Mouse (Mus musculus) heart, postnatal 14 days (tissue): ENCODE results near the gene Ndufs5. TPM values are rescaled to one million over a fixed set of nuclear protein-coding genes. Genes with fewer than 3 reads are reported as not detected.

Source experiments
- DNase-seq, 2 experiments: peaks; one replicate each; pipeline ENCODE4 v3.0.0; 2021 to 2022
- intact Hi-C: fragments of 180-260 bp; cut with DNase I; formaldehyde crosslinking; loops from one replicate; pipeline ENCODE4 v1.15.1; 2025
- long read RNA-seq, 2 experiments: library from polyadenylated mRNA; stranded (forward); transcript quantifications; one replicate each; pipeline ENCODE4 v2.0.0; 2021
- total RNA-seq, 2 experiments: library from RNA; stranded (reverse); gene quantifications; 2 replicates each; pipeline ENCODE4 v1.2.3; 2021

Ndufs5 gene
- total RNA-seq, result 100 to 1,000 TPM; 370 to 409 TPM
- long read RNA-seq, experiment 1, transcript Ndufs5-201 (3 exons, 525 nt), result major isoform, 96 of 108 reads
- long read RNA-seq, experiment 1, partial matches to known transcripts, result 0 of 108 reads
- long read RNA-seq, experiment 1, other reads (novel, unspliced or antisense), result 5 of 108 reads
- long read RNA-seq, experiment 2, transcript Ndufs5-201 (3 exons, 525 nt), result major isoform, 98 of 109 reads
- long read RNA-seq, experiment 2, partial matches to known transcripts, result 0 of 109 reads
- long read RNA-seq, experiment 2, other reads (novel, unspliced or antisense), result 5 of 109 reads

DNA sequence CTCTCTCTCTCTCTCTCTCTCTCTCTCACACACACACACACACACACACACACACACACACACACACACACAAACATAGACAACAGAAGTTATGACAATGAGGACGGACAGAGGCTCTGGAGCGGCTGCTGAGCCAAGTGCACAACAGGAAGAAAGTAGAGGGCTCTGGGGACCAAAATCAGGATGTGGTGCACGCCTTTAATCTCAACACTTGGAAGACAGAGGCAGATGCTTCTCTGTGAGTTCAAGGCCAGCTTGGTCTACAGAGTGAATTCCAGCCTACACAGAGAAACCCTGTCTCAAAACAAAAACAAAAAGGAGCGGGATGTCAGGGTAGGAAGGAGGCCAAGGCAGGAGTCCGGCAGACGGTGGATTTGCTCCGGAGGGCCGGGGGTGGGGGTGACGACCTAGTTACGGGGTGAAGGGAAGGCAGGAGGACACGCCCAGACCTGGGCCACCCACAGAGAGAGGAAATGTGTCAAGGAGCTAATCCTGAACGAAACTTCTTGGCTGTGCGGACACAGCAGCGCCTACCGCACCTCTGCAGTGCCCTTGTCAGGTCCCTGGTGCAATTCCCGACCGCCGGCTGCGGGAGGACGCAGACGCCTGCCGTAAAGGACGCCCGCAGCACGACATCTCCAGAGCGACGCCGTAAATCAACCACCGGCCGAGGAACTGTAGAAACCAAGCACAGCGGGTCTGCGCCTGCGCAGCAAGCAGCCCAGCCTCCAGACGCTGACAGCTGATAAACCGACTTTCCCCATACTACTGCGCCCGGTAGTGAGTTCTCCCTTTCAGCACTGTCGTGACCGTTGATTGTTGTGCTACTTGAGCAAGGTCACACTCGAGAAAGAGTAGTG, at the start of gene Ndufs5:
Gene Ndufs5, minus strand, starts transcription at position 629 of the 860 bp plus-strand sequence.
- intact Hi-C loops, result loop anchor here (2.0 to 10.0 kb wide), 2 partner anchors 29 to 977 kb away; partner anchors contain the start of gene Utp11
- peak; percentile 98 for DNase-seq

GRCm38 (mm10) chr4:123765071-123765470, 47.1 kb upstream of the Ndufs5 start:
- DNase-seq, result no peak
- intact Hi-C loops, result no loop called here

DNA sequence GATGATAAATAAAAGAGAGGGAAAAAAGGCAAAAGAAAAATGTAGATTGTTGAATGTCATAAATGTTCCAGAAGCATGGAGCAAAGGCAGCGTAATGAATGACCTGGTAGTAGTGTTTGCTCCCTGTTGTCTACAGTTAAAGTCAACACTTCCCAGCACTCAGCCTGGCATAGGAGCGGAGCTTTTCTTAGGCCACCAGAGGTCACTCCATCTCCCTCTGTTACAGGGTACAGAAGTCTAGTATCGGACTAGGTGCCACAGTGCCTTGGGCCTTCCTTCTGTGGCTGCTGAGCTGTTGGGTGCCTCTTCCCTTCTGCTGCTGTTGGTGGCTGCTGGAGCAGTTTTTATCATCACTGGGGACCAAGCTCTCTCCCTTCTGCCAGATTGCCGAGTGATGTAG, 40.3 kb upstream of the Ndufs5 start:
- peak; percentile 7 to 34 for DNase-seq
- intact Hi-C loops, result loop anchor here (1.0 kb wide), 1 partner anchor 140 kb away; no protein-coding TSS in a partner anchor

DNA sequence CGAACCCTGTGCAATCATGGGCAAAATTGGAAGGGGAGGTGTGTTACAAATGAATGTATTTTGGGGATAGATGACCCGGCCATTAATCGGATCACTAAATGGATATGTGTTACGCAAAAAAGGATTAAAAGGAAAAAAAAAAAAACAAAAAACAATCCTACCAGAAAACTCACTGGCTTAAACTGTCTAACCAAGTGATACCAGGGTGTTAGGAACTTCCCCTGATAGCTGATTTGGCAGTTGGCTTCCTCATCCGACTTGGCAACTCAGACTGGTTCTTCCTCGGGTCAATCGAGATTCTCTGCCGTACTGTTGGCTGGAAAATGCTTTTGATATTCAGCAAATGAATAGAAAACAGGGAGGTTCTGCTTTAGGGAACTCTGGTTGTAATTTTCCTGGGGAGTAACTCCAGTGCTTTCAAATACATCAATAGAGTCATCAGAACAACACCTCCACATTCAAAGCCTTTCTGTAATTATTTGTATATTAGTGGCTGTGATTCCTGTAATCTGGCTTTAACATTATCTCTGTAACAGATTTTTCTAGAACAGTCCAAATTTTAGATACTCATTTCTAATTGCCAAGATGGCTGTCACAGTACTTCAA, 32.8 kb upstream of the Ndufs5 start:
- peak; percentile 18 to 41 for DNase-seq
- intact Hi-C loops, result no loop called here

- intact Hi-C loops, result no loop called here
These were observed 32.2 kb upstream of the Ndufs5 start, which contains the start of gene Akirin1 for GRCm38 (mm10) chr4:123750152-123750651. Gene Akirin1, minus strand, starts transcription at chr4:123750345.

GRCm38 (mm10) chr4:123749484-123750130, 31.6 kb upstream of the Ndufs5 start:
- DNase-seq, result no peak
- intact Hi-C loops, result no loop called here

More at GRCm38 (mm10) chr4:123750152-123750651, 32.2 kb upstream of the Ndufs5 start, which contains the start of gene Akirin1:
- peak; percentile 100 for DNase-seq

DNA sequence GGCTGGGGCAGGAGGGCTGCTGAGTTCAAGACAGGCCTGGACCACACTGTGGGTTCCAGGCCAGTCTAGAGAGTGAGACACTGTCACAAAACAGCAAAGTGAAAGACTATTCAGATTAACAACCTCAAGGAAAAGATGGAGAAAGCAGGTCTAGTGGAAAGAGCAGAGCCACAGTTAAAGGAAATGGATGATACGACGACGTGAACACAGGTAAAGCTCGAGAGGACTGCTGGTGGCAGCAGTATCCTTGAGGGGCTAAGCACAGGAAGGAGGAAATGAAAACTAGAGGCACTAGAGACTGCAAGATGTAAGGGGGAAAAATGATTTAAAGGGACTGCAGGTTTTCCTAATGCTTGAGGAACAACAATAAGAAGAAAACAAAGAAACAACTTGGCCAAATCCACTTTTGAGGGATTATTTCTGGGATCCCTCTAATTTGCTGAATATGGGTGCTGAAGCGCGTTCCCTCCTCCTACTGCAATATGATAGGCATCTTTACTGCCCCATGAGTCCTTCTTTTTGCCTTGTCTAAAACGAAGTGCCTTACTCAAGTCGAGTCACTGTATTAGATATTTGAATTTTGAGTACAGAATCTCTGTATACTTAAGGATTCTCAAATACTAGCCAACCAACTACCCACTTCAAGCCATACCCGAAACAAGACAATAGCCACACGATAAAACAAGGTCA, 30.9 kb upstream of the Ndufs5 start:
- no peak for DNase-seq
- intact Hi-C loops, result no loop called here

DNA sequence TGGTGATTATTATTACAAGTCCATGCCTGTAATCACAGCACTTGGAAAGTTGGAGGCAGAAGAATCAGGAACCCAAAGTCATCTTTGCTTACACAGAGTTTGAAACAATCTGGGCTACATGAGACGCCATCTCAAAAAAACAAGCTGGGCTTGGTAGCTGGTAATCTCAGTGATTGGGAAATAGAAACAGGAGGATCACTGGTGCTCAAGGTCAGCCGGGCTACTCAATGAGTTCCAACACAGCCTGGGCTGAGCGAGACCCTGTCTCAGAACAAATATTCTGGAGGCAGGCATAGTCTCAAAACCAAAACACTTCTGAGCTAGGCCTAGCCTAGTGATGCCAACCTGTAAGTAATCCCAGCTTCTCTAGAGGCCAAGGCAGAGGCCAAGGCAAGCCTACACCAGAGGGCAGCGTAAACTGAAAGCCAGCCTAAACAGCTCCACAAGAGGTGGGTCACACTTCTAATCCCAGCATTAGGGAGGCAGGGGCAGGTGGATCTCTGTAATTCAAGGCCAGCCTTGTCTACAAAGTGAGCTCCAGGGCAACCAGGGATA, 27.3 kb upstream of the Ndufs5 start:
- intact Hi-C loops, result no loop called here

GRCm38 (mm10) chr4:123742891-123743290, 24.9 kb upstream of the Ndufs5 start:
- intact Hi-C loops, result no loop called here
- DNase-seq, result no peak

More for the DNA sequence above, 27.3 kb upstream of the Ndufs5 start:
- DNase-seq, result no peak

GRCm38 (mm10) chr4:123738708-123739107, 20.7 kb upstream of the Ndufs5 start:
- no peak for DNase-seq
- intact Hi-C loops, result no loop called here

DNA sequence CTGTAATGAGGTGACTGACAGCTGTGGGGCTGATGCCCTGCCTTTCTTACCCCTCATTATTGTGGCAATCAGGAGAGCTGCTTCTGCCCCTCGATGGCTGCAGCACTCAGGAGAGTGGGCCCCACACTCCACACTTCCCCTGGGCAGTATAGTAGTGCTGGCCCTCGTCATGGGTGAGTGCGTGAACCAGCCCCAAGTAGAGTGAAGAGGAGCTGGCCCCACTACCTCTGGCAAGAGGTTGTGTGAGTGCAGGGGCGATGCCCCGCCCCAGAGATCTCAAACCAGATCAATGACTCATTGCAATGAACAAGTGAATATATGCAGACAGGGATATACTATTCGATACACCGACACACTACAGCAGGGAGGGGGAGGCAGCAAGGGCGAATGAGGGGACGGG, 15.5 kb upstream of the Ndufs5 start:
- intact Hi-C loops, result no loop called here
- DNase-seq, result no peak

DNA sequence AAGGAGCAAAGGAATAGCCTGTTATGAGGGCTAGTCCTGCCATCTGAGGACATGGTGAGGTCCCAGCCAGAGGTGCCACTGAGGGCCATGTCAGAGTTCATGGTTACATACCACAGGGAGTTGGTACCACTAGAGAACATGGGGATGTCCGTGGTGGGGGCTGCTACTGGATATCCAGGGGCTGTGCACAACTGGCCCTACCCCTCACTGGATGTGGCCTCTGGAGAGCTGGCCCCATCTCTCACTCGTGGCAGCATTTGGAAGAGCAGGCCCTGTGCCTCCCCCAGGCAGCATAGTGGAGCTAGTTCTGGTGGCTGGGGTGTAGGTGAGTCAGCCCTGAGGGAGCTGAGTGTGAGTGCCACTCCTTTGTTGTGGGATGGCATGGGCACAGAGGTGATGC, 14.9 kb upstream of the Ndufs5 start:
- intact Hi-C loops, result no loop called here
- DNase-seq, result no peak

DNA sequence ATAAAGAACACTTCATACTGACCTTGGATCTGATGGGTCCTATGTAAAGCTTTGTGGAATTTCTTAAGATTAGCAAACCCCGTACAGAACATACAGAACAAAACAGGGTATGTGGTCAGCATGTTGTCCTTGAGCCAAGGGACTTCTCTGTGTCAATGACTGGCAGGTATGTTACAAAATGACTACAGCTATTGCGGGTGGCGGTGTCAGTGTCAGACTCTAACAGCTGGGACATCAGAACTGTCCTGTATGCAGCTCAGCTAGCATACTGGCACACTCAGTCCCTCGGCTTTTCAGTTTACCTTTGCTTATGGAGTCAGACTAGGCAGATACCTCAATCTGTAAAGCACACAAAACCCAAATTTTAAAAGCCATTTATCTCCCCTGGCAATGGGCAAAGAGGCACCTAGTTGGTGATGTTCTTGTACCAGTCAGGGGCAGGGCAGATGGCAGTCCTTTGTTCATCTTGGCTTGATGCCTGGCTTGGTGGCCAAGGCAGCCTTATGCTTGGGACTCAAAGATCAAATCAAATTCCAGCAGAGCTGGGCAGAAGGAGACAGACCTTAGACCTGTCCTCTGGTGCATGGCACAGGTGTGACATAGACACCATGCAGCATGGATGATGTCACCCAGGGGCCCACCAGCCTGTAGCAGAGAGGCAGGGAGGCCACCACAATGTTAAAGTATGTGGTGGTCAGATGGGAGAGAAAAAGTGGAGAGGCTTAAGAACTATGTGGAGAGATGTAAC, 14.3 kb upstream of the Ndufs5 start:
- no peak for DNase-seq
- intact Hi-C loops, result no loop called here

DNA sequence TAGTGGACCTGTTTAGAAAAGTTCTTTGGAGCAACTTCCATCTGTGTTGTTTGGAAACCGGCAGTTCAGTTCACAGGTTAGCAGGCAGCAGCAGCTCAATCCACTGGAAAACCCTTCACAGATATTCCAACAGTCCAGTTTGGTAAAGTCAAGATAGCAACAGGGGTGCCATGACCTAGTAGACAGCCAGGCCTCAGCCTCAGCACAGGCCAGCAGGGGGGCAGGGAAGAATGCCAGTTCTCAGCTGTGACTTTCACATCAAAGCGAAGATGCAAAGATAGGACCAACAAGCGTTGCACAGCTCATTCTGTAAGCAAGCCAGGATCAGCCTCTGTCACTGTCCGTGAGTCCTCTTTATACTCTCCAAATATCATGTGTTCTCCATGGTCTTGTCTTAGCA, 3.8 kb upstream of the Ndufs5 start:
- DNase-seq, result no peak
- intact Hi-C loops, result no loop called here

- intact Hi-C loops, result loop anchor here (2.0 to 10.0 kb wide), 2 partner anchors 28 to 976 kb away; partner anchors contain the start of gene Utp11
- DNase-seq, result no peak
These were observed 405 bp upstream of the Ndufs5 start for GRCm38 (mm10) chr4:123718434-123718780.

DNA sequence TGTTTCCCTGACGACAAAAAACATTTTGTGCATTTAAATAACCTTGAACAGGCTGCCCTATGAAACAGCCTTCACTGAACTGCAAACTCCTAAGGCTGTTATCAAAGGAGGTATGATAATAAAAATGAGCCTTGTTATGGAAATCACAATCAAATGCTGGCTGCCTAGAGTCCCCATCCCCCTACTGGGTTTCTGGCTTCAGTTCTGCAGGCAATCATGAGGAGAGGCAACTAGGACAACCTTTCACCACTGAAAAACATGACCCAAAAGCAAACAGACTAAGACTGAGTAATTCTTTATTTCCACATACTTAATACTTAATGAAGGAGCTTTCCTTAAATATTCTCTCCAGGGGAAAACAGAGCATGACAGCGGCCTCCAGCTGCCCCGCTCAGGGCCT, 5.6 kb downstream of the Ndufs5 start:
- no peak for DNase-seq
- intact Hi-C loops, result loop anchor here (10.0 kb wide), 1 partner anchor 982 kb away; the partner anchor contains the start of gene Utp11

- intact Hi-C loops, result no loop called here
- no peak for DNase-seq
These were observed 10.7 kb downstream of the Ndufs5 start for GRCm38 (mm10) chr4:123707340-123707739.

GRCm38 (mm10) chr4:123705340-123705739, 12.7 kb downstream of the Ndufs5 start:
- intact Hi-C loops, result no loop called here
- DNase-seq, result no peak

- no peak for DNase-seq
- intact Hi-C loops, result no loop called here
These were observed 24.6 kb downstream of the Ndufs5 start for GRCm38 (mm10) chr4:123693384-123693783.
